Mouse (Mus musculus) left cerebral cortex, postnatal 10 days (tissue): ENCODE measurements around the gene Ccm2l. TPM values are rescaled to one million over a fixed set of nuclear protein-coding genes. Genes with fewer than 3 reads are reported as not detected.

Experiments used
- DNase-seq, 2 experiments: peaks; one replicate each; pipeline ENCODE4 v3.0.0; 2021 to 2022; ENCODE audit warnings: low spot score in 2 of 2, mixed read lengths in 1 of 2; ENCODE audit errors: extremely low spot score in 1 of 2
- intact Hi-C: fragments of 180-260 bp; cut with DNase I; formaldehyde crosslinking; loops from one replicate; pipeline ENCODE4 v1.15.1; 2025
- total RNA-seq, 2 experiments: library from RNA; stranded (reverse); gene quantifications; 2 replicates each; pipeline ENCODE4 v1.2.3; 2021

Ccm2l gene
- total RNA-seq, 2 experiments from 2014 or later = 6.8 to 7.1 TPM

GRCm38 (mm10) chr2:153125875-153126274 lies 60.1 kb downstream of the Ccm2l start:
- no peak for DNase-seq
- intact Hi-C loops = no loop called here

DNA sequence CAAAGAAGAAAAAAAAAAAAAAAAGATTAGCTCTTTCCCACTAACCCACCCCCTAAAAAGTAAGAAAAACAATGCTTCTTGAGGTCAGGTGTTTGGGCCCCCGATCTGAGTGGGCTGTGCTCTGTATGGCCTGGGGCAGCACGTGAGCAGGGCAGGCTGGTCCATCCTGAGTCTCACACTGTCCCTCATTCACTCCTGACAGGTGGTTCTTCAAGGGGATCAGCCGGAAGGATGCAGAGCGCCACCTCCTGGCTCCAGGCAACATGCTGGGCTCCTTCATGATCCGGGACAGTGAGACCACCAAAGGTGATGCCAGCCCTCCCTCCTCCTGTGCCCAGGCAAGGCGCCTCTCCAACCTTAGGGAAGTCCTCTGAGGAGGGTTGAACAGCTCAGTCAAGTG lies 65.3 kb downstream of the Ccm2l start:
- intact Hi-C loops = no loop called here
- peak in 1 of 2 experiments; percentile 40 for DNase-seq

Other genes with a start within 250 kb of the Ccm2l start
- gene Bcl2l1, start 234.2 kb upstream of the Ccm2l start, total RNA-seq = 100 to 1,000 TPM; 118 to 123 TPM
- 1 to 10 TPM; 4.3 to 5.0 TPM for gene Tpx2, start 218.0 kb upstream of the Ccm2l start, total RNA-seq
- gene Mylk2, start 154.6 kb upstream of the Ccm2l start, total RNA-seq = not detected
- 1 to 10 TPM; 1.0 to 1.7 TPM for gene Foxs1, start 132.7 kb upstream of the Ccm2l start, total RNA-seq
- gene Dusp15, start 114.3 kb upstream of the Ccm2l start, total RNA-seq = 10 to 100 TPM; 20.1 to 23.6 TPM
- gene Ttll9, start 103.5 kb upstream of the Ccm2l start, total RNA-seq = 1 to 10 TPM; 3.9 to 4.6 TPM
- gene Pdrg1, start 50.5 kb upstream of the Ccm2l start, total RNA-seq = 10 to 100 TPM; 59.8 to 60.9 TPM
- gene Xkr7, start 34.1 kb upstream of the Ccm2l start, total RNA-seq = 10 to 100 TPM; 11.8 to 12.4 TPM
- 1 to 10 TPM; 2.4 to 3.0 TPM for gene Hck, start 42.5 kb downstream of the Ccm2l start, total RNA-seq
- 100 to 1,000 TPM; 123 to 128 TPM for gene Tm9sf4, start 95.3 kb downstream of the Ccm2l start, total RNA-seq
- 10 to 100 TPM; 35.2 to 36.7 TPM for gene Tspyl3, start 159.5 kb downstream of the Ccm2l start, total RNA-seq
- 1 to 10 TPM; 4.6 to 5.2 TPM for gene Plagl2, start 175.5 kb downstream of the Ccm2l start, total RNA-seq
- 10 to 100 TPM; 17.5 to 20.5 TPM for gene Pofut1, start 175.6 kb downstream of the Ccm2l start, total RNA-seq
- 10 to 100 TPM; 91.6 to 94.6 TPM for gene Kif3b, start 225.5 kb downstream of the Ccm2l start, total RNA-seq